Mouse (Mus musculus) erythroid progenitor cell, adult 5-6 weeks (primary cell): ENCODE measurements around the gene Gm20388. TPM values are rescaled to one million over a fixed set of nuclear protein-coding genes. Genes with fewer than 3 reads are reported as not detected.
A peak's percentile ranks its signal among the peaks of the same experiment; 100 is the strongest.

Experiments used
- ATAC-seq: replicated peaks from 2 replicates; pipeline ENCODE4 v1.8.0; 2016; ENCODE audit warnings: moderate number of reproducible peaks, mild to moderate bottlenecking, moderate TSS enrichment, inconsistent platforms; ENCODE audit not compliant: poor library complexity, low FRiP score, severe bottlenecking
- total RNA-seq, 2 experiments: library from RNA; stranded (forward) in 1 of 2; stranded (reverse) in 1 of 2; fragments of 150-400 nt in 1 of 2; fragments of 186-747, 209-891 nt in 1 of 2; gene quantifications; 2 replicates each; pipeline versions ENCODE4 v1.2.3 to v1.2.4; 2015 to 2017; ENCODE audit warnings: low replicate concordance in 2 of 2

Gene Gm20388
- total RNA-seq, 2 experiments from 2014 or later = 4.2 TPM; not detected in 1

DNA sequence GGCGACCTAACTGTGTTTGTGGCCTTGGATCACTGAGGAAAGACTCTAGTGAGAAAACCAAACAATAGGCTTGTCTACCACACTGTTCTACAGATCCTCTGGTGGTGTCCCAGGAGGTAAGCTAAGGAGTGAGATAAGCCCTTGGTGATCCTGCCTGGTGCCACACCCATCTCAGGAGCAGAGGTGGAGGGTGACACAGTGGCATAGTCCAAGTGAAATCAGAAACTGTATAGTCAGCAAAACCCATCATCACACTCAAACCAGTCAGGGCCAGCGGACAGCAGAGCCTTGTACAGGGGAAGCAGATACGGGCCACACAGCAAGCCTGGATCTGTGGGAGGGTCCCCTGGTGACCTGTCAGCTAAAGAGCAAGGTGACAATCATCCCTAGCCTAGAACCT is 1454.5 kb downstream of the Gm20388 start:
- ATAC-seq = no peak

DNA sequence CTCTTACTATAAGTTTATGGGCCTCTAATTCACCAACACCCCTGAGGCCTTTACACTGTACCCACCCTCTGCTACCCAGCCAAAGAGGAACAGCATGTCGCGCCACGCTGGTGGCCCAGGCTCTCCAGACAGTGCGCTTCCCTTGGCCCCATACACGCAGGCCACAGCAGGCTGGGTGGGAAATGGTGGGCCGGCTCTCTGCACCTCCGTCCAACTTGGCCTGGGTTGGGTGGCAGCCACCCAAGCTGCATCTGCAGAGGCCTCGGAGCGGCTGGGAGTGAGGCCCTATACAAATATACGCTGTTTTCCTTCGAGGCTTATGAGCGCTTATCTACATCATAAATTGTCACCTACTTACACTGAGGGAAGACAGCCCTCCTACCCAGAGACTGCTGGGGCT is 1456.0 kb downstream of the Gm20388 start:
- no peak for ATAC-seq

DNA sequence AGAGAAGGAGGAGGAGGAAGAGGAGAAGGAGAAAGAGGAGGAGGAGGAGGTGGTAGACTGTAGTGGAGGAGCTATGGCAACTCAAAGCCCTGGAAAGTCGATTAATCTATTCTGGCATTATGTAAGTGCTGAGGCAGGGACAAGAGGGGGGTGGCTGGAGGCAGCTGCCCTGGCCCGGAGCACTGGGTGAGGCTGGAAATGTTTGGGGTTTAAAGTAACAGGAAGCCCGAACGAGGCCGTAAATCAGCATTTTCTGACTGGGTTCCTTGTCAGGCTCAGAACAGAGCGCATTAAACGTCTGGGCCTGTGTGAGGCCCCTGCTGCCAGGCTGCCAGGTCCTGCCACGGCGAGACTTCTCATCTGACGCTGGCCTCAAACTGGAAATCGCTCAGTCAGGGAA is 1458.2 kb downstream of the Gm20388 start:
- ATAC-seq = no peak

DNA sequence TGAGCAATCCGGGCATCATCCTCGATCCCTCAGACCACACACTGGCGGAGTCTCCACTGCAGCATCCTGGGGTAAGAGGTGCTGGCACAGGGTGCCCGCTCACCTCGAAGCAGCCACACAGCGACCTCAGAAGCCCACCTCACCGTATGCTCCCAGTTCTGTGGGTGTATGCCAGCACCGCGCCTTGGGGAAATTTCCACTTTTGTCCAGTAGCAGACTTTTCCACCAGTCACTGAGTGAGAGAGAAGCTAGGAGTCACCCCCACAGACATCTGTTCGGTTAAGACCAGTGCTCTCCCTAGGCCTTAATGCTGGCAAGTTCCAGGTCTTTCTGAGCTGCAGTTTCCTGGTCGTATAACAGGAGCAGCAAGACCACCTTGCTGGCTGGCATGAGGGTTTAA is 1458.7 kb downstream of the Gm20388 start:
- no peak for ATAC-seq

DNA sequence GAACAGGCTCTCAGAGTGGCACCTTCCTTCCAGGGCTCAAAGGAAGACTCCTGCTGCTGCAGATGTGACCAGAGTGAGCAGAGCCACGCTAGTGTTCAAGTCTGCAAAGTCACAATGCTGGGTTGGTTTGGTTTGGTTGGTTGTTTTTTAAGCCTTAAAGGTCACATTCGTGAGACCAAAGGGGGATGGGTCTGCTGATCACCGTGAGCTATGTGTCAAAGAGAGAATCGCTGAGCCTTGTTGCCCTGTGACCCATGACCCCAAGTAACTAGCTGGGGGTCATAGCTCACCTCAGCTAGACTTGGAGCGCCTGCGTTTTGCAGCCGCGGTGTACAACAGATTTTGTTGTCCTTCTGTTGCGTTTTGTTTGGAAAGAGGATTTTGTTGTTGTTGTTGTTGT is 1460.6 kb downstream of the Gm20388 start:
- no peak for ATAC-seq

DNA sequence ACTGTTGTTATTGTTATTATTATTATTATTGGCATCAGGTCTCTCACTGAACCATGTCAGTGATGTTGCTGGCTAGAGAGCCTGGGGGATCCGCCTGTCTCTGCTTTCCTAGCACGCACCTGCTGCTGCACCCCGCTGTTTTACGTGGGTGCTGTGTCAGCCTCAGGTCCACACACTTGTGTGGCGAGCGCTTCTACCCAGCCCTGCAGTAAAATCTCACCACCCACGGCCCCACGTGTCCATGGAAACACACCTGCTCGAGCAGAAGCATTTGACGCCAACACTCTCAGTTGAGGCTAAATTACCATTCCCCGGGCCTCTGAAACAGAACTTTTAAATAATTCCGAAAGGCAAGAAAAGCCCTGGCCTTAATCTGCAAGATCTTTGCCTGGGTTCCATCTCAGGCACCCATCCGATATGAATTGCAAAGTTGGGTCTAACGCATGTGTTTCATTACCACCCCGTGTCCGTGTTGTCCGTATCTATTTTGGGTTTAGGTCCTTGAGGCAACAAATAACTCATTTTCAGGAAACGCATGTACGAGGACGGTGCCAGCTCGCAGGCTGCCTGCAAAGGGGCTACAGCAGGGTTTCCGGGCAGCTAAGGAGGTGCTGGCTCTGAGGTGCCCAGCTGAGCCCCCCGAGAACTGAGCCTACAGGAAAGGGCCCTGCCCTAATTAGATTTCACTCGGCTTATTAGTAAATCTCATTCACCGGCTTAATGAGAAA is 1461.4 kb downstream of the Gm20388 start:
- ATAC-seq = no peak

DNA sequence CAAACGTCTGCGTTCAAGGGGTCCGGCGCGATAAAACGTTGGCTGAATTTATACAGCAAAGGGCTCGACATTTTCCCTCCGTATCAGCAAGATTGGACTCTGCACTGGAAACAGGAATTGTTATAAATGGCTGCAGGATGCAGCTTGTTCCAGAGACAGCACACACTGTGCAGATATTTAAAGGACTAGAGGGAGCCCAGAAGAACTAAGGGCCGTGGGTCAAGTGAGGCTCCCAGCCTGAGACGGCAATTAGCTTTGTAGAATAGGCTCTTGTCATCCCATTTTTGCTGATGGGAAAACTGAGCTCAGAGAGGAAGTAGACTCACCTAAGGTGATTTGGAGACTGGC is 1462.0 kb downstream of the Gm20388 start:
- ATAC-seq = no peak

DNA sequence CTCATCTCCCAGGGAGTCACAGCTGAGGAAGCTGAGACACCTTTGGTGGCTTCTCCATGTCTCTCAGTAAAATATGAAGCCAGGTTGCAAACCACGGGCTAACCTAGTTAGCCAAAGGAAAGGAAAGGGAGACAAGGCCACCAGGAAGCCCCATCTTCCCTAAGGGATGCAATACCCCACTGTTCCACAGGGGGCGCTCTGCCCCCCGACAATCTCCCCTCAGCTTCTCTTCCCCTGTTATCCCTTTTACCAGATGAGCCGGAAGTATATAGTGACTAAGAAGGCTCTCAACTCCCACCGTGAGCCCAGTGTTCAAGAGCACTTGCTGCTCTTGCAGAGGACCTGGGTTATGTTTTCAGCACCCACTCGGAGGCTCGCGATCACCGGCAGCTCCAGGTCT is 1463.6 kb downstream of the Gm20388 start:
- no peak for ATAC-seq

DNA sequence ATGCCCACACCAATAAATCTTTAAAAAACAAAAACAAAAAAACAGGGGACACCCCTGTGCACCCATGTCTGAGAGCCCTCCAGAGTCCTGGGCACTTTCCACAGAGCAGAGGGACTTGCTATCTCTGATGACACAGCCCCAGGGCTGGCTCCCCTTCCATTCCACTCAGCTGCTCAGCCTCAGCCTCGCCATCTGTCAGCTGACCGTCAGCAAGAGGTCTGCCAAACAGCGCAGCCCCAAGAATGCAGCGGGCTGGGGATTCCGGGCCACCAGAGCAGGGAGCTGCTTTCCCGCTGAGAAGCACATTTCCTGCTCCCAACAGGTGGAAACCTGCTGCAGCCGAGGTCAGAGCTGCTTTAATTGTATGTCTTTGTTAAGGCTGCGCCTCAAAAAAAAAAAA is 1464.1 kb downstream of the Gm20388 start:
- ATAC-seq = no peak

DNA sequence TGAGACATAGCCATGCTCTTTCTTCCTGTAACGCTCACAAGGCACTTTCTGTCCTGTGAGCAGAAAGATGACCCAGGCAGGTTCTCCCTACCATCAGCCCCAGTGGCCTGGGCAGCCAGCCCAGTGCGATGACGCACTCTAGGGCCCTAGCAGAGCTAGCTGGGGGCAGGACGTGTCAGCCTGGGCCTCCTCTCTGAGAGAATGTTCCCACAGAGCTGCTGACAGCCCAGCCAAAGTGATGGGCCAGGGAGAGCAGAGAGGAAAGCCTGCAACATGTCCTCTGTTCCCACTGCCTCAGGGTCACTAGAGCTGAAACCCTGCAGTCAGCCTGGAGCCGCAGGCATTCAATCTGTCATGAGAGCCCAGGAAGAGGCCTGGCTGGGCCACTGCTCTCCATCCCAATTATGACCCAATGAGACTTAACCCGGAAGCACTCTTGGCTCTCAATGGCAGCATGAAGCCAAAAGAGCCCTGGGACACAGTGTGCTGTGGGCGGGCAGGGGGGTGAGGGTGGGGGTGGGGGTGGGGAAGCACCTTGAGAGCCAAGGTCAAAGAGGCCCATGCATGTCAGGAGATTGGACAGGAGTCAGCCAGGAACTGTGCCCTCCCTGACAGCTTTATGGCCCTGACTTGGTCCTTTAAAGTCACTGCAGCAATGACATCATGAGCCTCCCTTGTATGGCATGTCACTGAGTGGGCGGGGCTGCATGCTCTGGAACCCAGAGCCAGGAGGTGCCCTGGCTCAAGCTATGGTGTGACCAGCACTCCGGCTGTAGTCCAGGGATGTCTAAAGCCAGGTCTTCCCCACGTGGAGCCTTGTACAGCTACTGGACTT is 1465.7 kb downstream of the Gm20388 start:
- ATAC-seq = no peak

DNA sequence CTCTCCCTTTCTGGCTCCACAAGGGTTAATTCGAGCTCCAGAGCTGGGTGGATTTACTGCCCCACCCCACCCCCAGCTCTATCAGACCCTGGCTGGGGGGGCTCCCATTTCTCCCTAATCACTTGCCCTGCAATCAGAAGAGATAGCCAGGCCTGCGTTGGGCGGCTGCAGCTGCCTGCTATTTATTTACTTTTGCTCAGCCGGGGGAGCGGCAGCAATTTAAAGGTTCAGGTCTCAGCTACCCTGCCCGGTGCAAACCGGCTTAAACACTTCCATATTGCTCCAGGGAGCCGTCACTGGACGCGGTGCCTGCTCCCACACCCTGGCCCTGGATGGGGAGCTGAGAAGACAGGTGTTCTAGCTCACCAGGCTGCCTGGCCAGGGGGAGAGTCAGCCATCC is 1467.0 kb downstream of the Gm20388 start:
- no peak for ATAC-seq

DNA sequence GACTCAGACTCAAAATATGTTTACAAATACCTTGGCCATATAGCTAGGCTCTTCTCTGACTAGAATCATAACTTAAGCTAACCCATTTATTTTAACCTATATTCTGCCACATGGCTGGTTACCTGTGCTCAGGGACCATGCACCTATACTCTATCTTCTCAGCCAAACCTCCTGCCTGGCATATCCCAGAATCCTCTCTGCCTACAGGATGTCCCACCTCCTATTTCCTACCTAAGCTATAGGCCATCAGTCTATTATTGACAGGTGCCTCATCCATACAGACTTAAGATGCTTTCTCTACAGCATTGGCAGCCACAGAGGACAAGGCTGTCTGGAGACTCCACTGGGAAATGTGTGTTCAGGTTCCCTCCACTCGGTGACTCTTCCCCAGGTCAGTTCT is 1468.7 kb downstream of the Gm20388 start:
- ATAC-seq = no peak

DNA sequence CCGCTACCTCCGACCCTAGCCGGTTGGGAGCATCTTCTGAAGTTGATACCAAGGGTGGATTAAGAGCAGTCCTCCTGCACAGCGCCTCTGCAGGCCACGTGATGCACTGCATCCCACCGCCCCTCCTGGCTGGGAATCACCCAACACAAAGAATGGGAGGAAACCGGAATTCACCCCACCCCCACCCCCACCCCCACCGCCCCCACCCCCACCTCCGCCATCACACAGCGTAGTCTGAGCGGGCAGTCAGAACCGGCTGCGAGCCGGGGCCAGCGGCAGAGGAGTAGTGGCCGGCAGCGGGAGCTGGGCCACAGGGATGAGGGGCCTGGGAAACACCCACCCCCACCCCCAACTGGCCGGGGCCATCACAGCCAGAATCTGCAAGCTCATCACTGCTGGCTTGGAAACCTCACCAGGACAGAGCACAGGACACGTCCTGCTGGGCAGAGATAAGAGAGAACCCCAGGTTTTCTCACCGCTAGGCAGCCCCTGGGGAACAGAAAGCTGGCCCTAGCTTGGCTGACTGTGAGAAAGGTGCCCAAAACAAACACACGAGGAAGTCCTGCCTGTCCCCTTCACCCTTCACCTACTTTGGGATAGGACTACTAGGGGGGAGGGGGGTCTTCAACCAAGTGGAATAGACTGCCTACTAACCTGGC is 1472.1 kb downstream of the Gm20388 start:
- peak; percentile 87 for ATAC-seq

DNA sequence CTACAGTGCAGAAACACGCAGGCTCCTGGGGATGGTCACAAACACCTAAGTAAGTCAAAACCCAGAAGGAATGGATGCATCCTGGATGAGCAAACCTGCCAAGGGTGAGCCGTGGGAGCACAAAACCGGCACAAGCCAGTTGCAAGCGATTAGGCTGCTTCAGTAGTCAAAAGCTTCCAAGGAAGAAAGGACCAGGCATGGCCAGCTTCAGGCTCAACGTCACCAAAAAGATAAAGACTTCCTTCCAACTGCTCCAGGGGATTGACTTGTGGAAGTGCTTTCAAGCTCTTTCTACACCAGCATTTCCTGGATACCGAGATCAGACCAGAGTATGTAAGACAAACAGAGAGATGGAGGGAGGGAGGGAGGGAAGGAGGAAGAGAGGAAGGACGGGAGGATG is 1474.9 kb downstream of the Gm20388 start:
- ATAC-seq = no peak

DNA sequence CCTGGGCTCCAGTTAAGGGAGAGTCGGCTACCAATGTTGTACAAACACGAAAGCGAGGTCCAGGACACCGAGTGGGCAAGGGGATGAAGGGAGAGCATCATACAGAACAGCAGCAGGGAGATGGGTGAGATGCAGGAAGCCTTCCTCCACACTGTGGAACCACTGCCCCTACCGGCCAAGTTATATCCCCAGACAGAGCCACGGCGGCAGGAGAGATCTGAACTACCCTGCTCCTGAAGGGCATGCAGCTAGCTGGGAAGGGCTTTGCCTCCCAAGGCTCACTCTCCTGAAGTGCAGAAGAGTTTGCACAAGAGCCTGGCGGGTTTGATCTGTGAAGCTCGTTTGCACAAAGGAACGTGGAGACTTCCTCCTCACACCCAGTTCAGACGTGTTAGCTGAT is 1480.0 kb downstream of the Gm20388 start:
- ATAC-seq = no peak

DNA sequence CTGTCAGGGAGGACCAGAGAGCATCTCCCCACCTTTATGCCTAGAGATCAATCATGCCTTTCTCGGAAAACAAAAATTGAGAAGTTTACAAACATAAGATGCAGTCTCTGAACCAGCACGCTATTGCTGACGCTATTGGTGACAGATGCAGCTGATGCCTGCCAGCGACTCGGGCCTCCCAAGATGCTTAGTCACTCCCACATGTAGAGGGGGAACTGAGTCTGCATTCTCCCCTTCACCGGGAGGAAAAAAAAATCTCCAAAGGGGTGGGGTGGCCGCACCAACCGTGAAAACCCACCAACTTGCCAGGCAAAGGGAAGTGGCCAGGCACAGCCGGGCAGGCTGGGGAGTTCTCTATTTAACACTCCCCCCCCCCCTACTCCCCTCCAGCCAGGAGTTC is 1480.6 kb downstream of the Gm20388 start:
- ATAC-seq = no peak

DNA sequence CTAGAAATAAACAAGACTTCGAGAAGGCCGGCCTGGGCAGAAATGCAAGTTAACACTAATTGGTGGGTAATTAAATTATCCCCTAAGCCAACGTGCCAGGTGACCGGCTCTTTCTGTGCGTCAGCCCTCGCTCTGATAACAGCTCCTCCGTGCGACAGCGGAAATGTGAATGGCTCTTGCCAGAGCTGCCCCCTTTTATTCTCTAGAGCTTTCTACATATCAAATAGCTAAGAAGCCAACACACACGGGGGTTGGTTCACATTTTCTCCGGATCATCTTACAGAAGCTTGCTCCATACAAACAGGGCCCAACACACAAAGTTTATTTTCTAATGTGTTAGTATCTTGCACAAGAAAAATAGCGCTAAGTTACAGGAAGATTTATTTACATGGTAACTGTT is 1481.1 kb downstream of the Gm20388 start:
- no peak for ATAC-seq

DNA sequence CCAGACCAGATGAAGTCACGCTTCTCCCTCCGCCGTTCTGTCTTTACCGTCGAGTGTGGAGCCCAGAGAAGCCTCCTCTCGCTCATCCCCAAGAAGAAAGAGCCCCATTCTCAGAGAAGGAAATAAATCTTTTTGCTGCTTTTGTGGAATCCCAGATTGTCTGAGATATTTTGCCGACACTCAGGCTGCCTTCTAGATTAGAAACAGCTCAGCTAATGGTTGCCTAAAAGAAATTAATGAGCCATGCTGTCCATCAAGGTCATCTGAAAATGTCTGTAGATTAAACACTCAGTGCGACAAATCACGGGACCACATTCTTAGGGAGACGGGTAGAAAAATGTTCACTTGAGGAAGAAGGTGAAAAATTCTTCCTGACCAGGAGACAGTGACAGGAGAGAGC is 1481.8 kb downstream of the Gm20388 start:
- ATAC-seq = no peak

DNA sequence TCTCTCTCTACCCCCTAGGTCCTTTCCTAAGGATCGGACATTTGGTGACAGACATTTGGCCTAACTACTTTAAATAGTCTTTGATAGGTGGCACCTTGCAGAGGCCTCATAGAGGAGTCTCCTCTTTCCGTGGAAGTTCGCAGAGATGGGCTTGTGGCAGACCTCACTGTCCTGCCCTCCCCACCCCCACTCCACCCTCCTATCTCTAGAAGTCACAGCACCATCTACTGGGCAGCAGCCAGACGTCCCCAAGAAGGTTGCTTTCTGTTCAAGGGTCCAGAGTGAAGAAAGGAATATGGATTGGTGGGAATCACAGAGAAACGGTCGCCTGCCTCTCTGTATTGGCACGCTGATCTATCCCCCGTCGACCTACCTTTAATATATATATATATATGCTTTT is 1482.5 kb downstream of the Gm20388 start:
- no peak for ATAC-seq

DNA sequence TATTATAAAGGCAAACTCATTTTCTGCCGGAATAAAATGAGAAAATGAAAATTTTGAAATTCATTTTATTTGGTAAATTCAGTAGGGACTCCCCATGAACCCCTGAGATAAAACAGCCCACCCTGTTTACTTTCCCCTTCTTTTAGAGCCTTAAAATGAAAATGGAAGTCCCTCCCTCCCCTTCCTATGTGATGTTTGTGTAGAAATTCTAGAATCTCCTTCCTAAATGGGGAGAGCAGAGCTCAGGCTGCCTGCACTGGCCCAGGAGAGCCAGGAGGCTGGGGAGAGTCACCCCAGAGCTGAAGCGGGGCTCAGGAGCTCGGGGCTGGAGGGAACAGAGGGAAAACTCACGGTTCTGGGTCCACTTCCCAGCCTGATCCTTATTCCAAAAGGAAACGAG is 1484.0 kb downstream of the Gm20388 start:
- no peak for ATAC-seq

DNA sequence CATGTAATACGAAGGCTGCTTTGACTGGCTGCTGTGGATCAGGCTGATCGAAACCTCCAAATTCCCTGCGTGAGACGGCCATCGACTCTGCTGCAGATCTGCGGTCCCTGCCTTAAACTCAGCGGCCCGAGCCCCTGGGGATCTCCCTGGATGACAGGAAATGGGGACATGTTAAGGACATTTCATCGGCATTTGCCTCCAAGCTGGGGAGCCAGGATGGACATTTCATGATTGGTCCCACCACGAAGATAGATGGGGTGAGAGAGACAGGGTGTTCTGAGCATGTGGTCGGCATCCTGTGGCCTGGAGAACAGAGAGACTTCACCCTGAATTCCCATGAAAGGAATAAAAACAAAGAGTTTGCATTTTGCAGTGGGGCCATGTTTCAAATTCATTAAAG is 1484.7 kb downstream of the Gm20388 start:
- no peak for ATAC-seq
